Mouse (Mus musculus) limb, embryonic 14.5 days (tissue): ENCODE results near the gene Tspan10. TPM values are rescaled to one million over a fixed set of nuclear protein-coding genes. Genes with fewer than 3 reads are reported as not detected.
A peak's percentile ranks its signal among the peaks of the same experiment; 100 is the strongest.

Experiments used
- ATAC-seq: fragments of 200-750 bp; cut with Nextera tagmentation; 2 replicates; pipeline ENCODE4 v1.8.0; 2017; ENCODE audit warnings: low read depth, moderate number of reproducible peaks, moderate TSS enrichment; ENCODE audit not compliant: low FRiP score
- DNase-seq: peaks from one replicate; pipeline ENCODE4 v3.0.0-alpha.2; 2015; ENCODE audit warnings: low spot score
- H3K27ac ChIP-seq: fragments of 300-500 bp; sonication (generic); replicated peaks from 2 replicates; pipeline ENCODE4 v1.5.1; 2014; ENCODE audit warnings: low read depth, mild to moderate bottlenecking, low read length, moderate library complexity, mixed read lengths
- H3K27me3 ChIP-seq: fragments of 300-500 bp; sonication (generic); 2 replicates; pipeline ENCODE4 v1.6.1; 2014; ENCODE audit warnings: low read length, mixed read lengths; ENCODE audit not compliant: control insufficient read depth, insufficient read depth
- H3K36me3 ChIP-seq: fragments of 300-500 bp; sonication (generic); 2 replicates; pipeline ENCODE4 v1.6.1; 2014; ENCODE audit warnings: mild to moderate bottlenecking, low read length, moderate library complexity, mixed read lengths; ENCODE audit not compliant: control insufficient read depth, insufficient read depth
- H3K4me1 ChIP-seq: fragments of 300-500 bp; sonication (generic); 2 replicates; pipeline ENCODE4 v1.6.1; 2014; ENCODE audit warnings: antibody characterized with exemption, low read length, mixed read lengths; ENCODE audit not compliant: control insufficient read depth, insufficient read depth
- H3K4me2 ChIP-seq: fragments of 300-500 bp; sonication (generic); replicated peaks from 2 replicates; pipeline ENCODE4 v1.6.1; 2014; ENCODE audit warnings: low read depth, mild to moderate bottlenecking, low read length, moderate library complexity; ENCODE audit not compliant: severe bottlenecking
- H3K4me3 ChIP-seq: fragments of 300-500 bp; sonication (generic); replicated peaks from 2 replicates; pipeline ENCODE4 v1.5.1; 2014; ENCODE audit warnings: low read length
- H3K9ac ChIP-seq: fragments of 300-500 bp; sonication (generic); 2 replicates; pipeline ENCODE4 v1.6.1; 2014; ENCODE audit warnings: mild to moderate bottlenecking, low read depth, low read length, moderate library complexity; ENCODE audit not compliant: severe bottlenecking
- H3K9me3 ChIP-seq: fragments of 300-500 bp; sonication (generic); 2 replicates; pipeline ENCODE4 v1.6.1; 2016; ENCODE audit warnings: low read length; ENCODE audit not compliant: control insufficient read depth
- POLR2A ChIP-seq: fragments of 200-500 bp; IDR thresholded peaks from 2 replicates; pipeline ENCODE4 v1.8.0; 2012; ENCODE audit warnings: inconsistent platforms, mild to moderate bottlenecking, moderate library complexity, borderline replicate concordance; ENCODE audit not compliant: insufficient read depth, insufficient read length; ENCODE audit errors: extremely low read depth
- WGBS: fragments of 180-500 bp; shearing (Covaris S2); extraction: QIAGEN DNeasy Blood & Tissue Kit; methylation state at CpG from one replicate; pipeline ENCODE4 v1.1.7; 2014; 5-methylcytosine and 5-hydroxymethylcytosine counted together
- polyA plus RNA-seq, 2 experiments: library from polyadenylated mRNA; depleted of rRNA in 1 of 2; stranded (reverse) in 1 of 2; unstranded in 1 of 2; fragments of >200 nt; fragmentation: Nextera tagmentation in 1 of 2; extraction: Ambion mirVana in 1 of 2; gene quantifications; 2 replicates each; pipeline versions ENCODE4 v1.2.1 to v1.2.3; 2012 to 2014

Gene Tspan10
- polyA plus RNA-seq, 2 experiments = 0.20 TPM; not detected in 1

DNA sequence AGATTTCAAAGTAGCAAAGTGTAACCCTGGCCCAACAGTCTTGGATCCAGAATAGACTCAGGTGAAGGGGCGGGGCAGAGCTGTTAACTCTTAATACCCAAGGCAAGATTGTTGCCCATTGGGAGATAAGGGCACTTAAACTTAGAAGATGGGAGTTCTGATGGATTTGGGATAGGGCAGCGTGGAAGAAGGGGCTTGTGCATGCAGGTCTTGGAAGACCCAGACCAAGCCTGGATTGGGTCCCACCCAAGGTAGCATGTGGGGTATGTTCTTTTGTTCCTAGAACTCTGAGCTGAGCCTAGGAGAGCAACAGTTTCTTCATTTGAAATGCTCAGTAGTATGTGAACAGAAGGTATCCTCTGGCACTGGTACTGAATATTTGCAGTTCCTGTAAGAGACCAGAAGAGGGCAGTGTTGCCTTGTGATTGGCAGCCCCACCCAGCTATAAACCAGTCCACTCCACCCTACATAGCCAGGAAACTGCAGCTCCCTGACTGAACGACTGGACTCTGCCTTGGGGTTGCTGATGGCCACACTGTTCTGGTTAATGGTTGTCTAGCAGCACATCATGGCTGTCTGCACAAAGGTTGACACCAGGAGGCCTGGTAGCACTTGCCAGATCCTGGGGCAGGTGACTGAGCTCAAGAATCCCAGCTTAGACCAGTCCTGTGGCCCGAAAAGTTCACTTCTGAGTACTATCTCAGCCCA is 46.8 kb downstream of the Tspan10 start:
- Histone ChIP-seq H3K4me1 (peaks cover 32% of the 10 kb centered on the region), H3K4me2 (no peak overlapping the region), H3K27ac (no peak overlapping the region), H3K9ac (no peak overlapping the region), H3K9me3 (no peaks in the 10 kb centered on the region), H3K4me3 (no peak overlapping the region), H3K36me3 (peaks cover 43% of the 10 kb centered on the region), H3K27me3 (no peaks in the 10 kb centered on the region)
- WGBS = 63% methylated on average over 4 of the region's 4 CpGs
- ATAC-seq (no peak), DNase-seq (peak; percentile 94)
- no peak for TF ChIP-seq POLR2A

DNA sequence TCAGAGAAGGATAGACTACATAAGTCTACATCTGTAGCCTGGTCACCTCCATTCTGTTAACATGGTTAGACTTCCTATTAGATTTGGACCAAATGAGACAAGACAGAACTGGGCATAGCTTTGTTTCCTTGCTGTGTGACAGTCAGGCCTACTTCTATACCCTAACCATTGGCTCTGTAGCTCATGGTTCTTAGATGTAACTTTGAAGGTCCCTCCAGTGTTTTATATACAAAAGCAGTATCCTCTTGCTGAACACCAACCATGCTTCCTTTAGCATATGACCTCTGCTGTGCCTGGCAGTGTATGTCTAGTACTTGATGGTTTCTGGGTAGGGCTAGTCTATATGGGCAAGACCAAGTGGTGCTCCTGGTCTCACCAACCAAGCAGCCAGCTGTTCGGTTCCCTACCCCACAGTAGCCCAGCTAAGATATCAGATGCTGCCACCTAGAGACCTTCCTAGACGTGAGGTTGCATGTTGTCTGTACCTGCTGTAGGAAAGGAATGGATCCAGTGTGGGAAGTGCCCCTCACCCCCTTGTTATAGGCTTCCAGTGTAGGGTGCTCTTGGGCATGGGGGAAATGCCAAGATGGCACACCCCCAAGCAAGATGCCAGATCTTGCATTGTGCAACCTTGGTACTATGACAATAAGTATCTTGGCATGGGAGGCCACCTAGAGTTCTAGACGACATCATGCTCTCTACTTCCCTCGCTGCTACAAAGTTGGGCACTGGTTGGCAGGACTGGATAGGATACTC is 48.0 kb downstream of the Tspan10 start:
- no peak overlapping the region for H3K4me3 ChIP-seq
- H3K27ac ChIP-seq = no peak overlapping the region; the same call in 1 of the 2 replicates
- peaks cover 28% of the 10 kb centered on the region for H3K4me1 ChIP-seq
- no peak for TF ChIP-seq POLR2A
- H3K4me2 ChIP-seq = 0 out of 2 replicates have a peak overlapping the region, but pooled peaks have one; percentile 93
- H3K9ac ChIP-seq = no peak overlapping the region
- ATAC-seq = no peak
- WGBS = 42% methylated on average over 4 of the region's 4 CpGs
- H3K36me3 ChIP-seq = peaks cover 55% of the 10 kb centered on the region
- H3K9me3 ChIP-seq = no peaks in the 10 kb centered on the region
- H3K27me3 ChIP-seq = no peaks in the 10 kb centered on the region
- no peak for DNase-seq

DNA sequence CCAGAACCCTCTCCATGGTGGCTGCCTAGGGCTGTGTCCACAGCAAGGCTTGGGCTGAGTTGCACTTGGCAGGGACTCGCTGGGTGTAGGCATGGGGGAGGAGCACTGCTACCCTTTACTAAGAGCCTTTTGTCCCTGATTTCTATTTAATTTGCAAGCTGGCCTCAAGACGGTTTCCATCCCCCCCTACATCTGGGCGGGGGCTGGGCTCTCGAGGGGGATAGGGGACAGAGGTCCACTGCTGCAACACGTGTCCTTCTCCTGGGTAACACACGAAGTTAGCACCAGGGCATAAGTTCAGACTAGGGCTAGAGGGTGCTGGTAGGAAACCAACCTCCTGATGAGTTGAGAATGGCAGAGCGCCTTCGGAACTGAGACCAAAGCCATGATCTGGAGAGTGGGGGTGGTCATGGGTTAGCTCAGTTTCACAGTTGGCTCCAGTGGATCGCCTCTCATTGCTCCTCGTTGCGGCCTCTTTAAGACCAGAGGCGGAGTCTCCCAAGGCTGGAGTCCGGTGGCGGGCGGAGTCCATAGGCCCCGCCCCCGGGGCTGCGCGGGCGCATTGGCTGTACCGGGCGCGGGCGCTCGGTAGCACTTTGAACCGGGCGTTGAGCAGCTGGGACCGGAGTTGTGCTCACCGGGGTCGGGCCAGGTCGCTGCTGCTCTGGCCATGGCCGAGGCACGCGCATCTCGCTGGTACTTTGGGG is 49.0 kb downstream of the Tspan10 start, which contains the start of gene Slc25a10:
TSS of gene Slc25a10 (plus strand) at position 524 of the 707 bp plus-strand sequence.
- Histone ChIP-seq H3K9ac (peak within 1 kb of the TSS; percentile 71), H3K36me3 (peaks cover 58% of the 10 kb centered on the region), H3K27ac (peak within 1 kb of the TSS; percentile 68), H3K27me3 (no peaks in the 10 kb centered on the region), H3K9me3 (no peaks in the 10 kb centered on the region), H3K4me2 (peak within 1 kb of the TSS; percentile 93), H3K4me1 (peaks cover 25% of the 10 kb centered on the region), H3K4me3 (peak within 1 kb of the TSS; percentile 95)
- peak; percentile 91 for DNase-seq
- no peak for TF ChIP-seq POLR2A
- WGBS = under 1% methylated on average over 24 of the region's 35 CpGs
- ATAC-seq = peak; percentile 89

DNA sequence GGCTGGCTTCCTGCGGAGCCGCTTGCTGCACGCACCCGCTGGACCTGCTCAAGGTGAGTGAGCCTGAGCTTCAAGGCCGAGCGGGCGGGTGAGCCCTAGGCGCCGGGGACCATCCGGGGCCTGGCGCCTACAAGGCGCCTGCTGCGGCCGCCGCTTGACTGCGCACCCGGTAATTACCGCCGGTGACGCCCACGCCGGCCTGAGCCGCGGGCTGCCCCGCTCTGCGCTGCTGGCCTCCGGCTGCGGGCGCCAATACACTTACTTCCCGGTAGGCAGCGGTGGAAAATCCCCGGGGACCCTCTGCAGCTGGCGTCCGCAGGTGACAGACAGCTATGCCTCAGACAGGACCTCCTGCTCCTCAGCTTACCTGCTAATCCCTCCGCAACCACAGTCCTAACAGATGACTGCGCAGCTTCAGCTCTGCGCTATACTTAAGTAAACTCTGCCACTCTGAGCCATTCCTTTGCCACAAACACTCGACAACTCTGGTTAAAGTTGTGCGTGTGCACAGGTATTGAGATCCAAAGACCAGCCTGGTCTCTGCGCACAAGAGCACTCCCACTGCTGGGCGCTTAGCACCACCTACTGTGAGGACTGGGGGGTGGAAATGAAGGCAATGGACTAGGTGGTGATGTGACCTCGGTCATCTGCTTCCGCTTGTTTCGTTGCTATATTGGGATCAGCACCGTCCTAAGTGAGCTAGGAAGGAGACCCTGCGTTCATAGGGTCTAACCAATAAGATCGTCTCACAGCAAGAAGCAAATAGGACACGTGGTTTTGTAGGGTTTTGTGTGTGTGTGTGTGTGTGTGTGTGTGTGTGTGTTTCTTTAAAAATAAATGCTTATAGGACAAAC is 49.8 kb downstream of the Tspan10 start:
- no peaks in the 10 kb centered on the region for H3K27me3 ChIP-seq
- no peak for TF ChIP-seq POLR2A
- H3K9me3 ChIP-seq = no peaks in the 10 kb centered on the region
- peak overlapping the region; percentile 71 for H3K9ac ChIP-seq
- peak; percentile 63 for DNase-seq
- H3K4me1 ChIP-seq = peaks cover 25% of the 10 kb centered on the region
- ATAC-seq = peak; percentile 28
- peaks cover 58% of the 10 kb centered on the region for H3K36me3 ChIP-seq
- H3K4me3 ChIP-seq = peak overlapping the region; percentile 95
- WGBS = under 1% methylated on average over 36 of the region's 48 CpGs
- peak overlapping the region; percentile 68 for H3K27ac ChIP-seq
- peak overlapping the region; percentile 93 for H3K4me2 ChIP-seq
